Mouse (Mus musculus): ENCODE results near the gene Lce3c. TPM values are rescaled to one million over a fixed set of nuclear protein-coding genes. Genes with fewer than 3 reads are reported as not detected.
A peak's percentile ranks its signal among the peaks of the same experiment; 100 is the strongest.

Gene Lce3c
- polyA plus RNA-seq, 1 experiment from 2014 or later: not detected

GRCm38 (mm10) chr3:92966761-92967160 is 22.5 kb downstream of the Lce3c start, which contains the start of gene Lce3e:
Gene Lce3e, plus strand, starts transcription at chr3:92967061.
- 89% methylated on average over 2 of the region's 2 CpGs for WGBS

GRCm38 (mm10) chr3:92978484-92978883 is 34.2 kb downstream of the Lce3c start:
- H3K27me3 ChIP-seq (replicated peaks; ENCODE audit: control insufficient read depth, insufficient read depth, low read length): no peaks in the 10 kb centered on the region
- no peaks in the 10 kb centered on the region for H3K9me3 ChIP-seq (ENCODE audit: control insufficient read depth, low read length)
- WGBS: 62% methylated on average over 2 of the region's 2 CpGs
- no peaks in the 10 kb centered on the region for H3K36me3 ChIP-seq (ENCODE audit: control insufficient read depth, insufficient read depth, low read length)
- no peaks in the 10 kb centered on the region for H3K4me1 ChIP-seq (ENCODE audit: control insufficient read depth, insufficient read depth, low read length)
- no peak overlapping the region for H3K4me3 ChIP-seq (ENCODE audit: low read length)
- H3K9ac ChIP-seq (ENCODE audit: low read depth, low read length): no peak overlapping the region
- H3K4me2 ChIP-seq (ENCODE audit: low read depth, low read length): no peak overlapping the region
- no peak overlapping the region for H3K27ac ChIP-seq (ENCODE audit: low read length)
- ATAC-seq: peak; percentile 90

More at GRCm38 (mm10) chr3:92966761-92967160, 22.5 kb downstream of the Lce3c start, which contains the start of gene Lce3e:
- H3K4me2 ChIP-seq (ENCODE audit: low read depth, low read length): no peak within 1 kb of the TSS
- no peak within 1 kb of the TSS for H3K4me3 ChIP-seq (ENCODE audit: low read length)
- no peaks in the 10 kb centered on the region for H3K9me3 ChIP-seq (ENCODE audit: control insufficient read depth, low read length)
- no peaks in the 10 kb centered on the region for H3K27me3 ChIP-seq (replicated peaks; ENCODE audit: control insufficient read depth, insufficient read depth, low read length)
- no peaks in the 10 kb centered on the region for H3K4me1 ChIP-seq (ENCODE audit: control insufficient read depth, insufficient read depth, low read length)
- H3K9ac ChIP-seq (ENCODE audit: low read depth, low read length): no peak within 1 kb of the TSS
- no peak for ATAC-seq
- no peaks in the 10 kb centered on the region for H3K36me3 ChIP-seq (ENCODE audit: control insufficient read depth, insufficient read depth, low read length)
- no peak within 1 kb of the TSS for H3K27ac ChIP-seq (ENCODE audit: low read length)

- ATAC-seq: no peak
- Histone ChIP-seq H3K4me2 (ENCODE audit: low read depth, low read length) (no peak within 1 kb of the TSS), H3K4me1 (ENCODE audit: control insufficient read depth, insufficient read depth, low read length) (no peaks in the 10 kb centered on the region), H3K36me3 (ENCODE audit: control insufficient read depth, insufficient read depth, low read length) (no peaks in the 10 kb centered on the region), H3K27ac (ENCODE audit: low read length) (no peak within 1 kb of the TSS), H3K9ac (ENCODE audit: low read depth, low read length) (no peak within 1 kb of the TSS), H3K27me3 (replicated peaks; ENCODE audit: control insufficient read depth, insufficient read depth, low read length) (no peaks in the 10 kb centered on the region), H3K4me3 (ENCODE audit: low read length) (no peak within 1 kb of the TSS), H3K9me3 (ENCODE audit: control insufficient read depth, low read length) (no peaks in the 10 kb centered on the region)
Measured at GRCm38 (mm10) chr3:92991926-92992325, 47.6 kb downstream of the Lce3c start, which contains the start of gene Lce3f. Gene Lce3f, plus strand, starts transcription at chr3:92992226.

Other genes starting within 250 kb of the Lce3c start
- not detected in 2 replicates for gene Lce1e, start 235.4 kb upstream of the Lce3c start, polyA plus RNA-seq (2015; fragmentation: Nextera tagmentation; extraction: Ambion mirVana)
- gene Lce1f, start 224.1 kb upstream of the Lce3c start, polyA plus RNA-seq (2015; fragmentation: Nextera tagmentation; extraction: Ambion mirVana): not detected in 2 replicates
- not detected in 2 replicates for gene Gm38119, start 205.4 kb upstream of the Lce3c start, polyA plus RNA-seq (2015; fragmentation: Nextera tagmentation; extraction: Ambion mirVana)
- not detected in 2 replicates for gene Lce1g, start 192.1 kb upstream of the Lce3c start, polyA plus RNA-seq (2015; fragmentation: Nextera tagmentation; extraction: Ambion mirVana)
- not detected in 2 replicates for gene Lce1h, start 179.4 kb upstream of the Lce3c start, polyA plus RNA-seq (2015; fragmentation: Nextera tagmentation; extraction: Ambion mirVana)
- gene Lce1i, start 165.6 kb upstream of the Lce3c start, polyA plus RNA-seq (2015; fragmentation: Nextera tagmentation; extraction: Ambion mirVana): not detected in 2 replicates
- not detected in 2 replicates for gene Lce1j, start 154.0 kb upstream of the Lce3c start, polyA plus RNA-seq (2015; fragmentation: Nextera tagmentation; extraction: Ambion mirVana)
- not detected in 2 replicates for gene Lce1k, start 136.6 kb upstream of the Lce3c start, polyA plus RNA-seq (2015; fragmentation: Nextera tagmentation; extraction: Ambion mirVana)
- gene Kprp, start 117.2 kb upstream of the Lce3c start, polyA plus RNA-seq (2015; fragmentation: Nextera tagmentation; extraction: Ambion mirVana): not detected in 2 replicates
- not detected in 2 replicates for gene Lce1l, start 93.2 kb upstream of the Lce3c start, polyA plus RNA-seq (2015; fragmentation: Nextera tagmentation; extraction: Ambion mirVana)
- not detected in 2 replicates for gene 2310050C09Rik, start 74.3 kb upstream of the Lce3c start, polyA plus RNA-seq (2015; fragmentation: Nextera tagmentation; extraction: Ambion mirVana)
- not detected in 2 replicates for gene Lce3a, start 18.3 kb upstream of the Lce3c start, polyA plus RNA-seq (2015; fragmentation: Nextera tagmentation; extraction: Ambion mirVana)
- not detected in 2 replicates for gene Lce3b, start 11.5 kb upstream of the Lce3c start, polyA plus RNA-seq (2015; fragmentation: Nextera tagmentation; extraction: Ambion mirVana)
- gene Lce3d, start 12.9 kb downstream of the Lce3c start, polyA plus RNA-seq (2015; fragmentation: Nextera tagmentation; extraction: Ambion mirVana): not detected in 2 replicates
- gene Lce3e, start 22.6 kb downstream of the Lce3c start, polyA plus RNA-seq (2015; fragmentation: Nextera tagmentation; extraction: Ambion mirVana): not detected in 2 replicates
- gene Lce3f, start 47.7 kb downstream of the Lce3c start, polyA plus RNA-seq (2015; fragmentation: Nextera tagmentation; extraction: Ambion mirVana): not detected in 2 replicates
- gene Crct1, start 71.2 kb downstream of the Lce3c start, polyA plus RNA-seq (2015; fragmentation: Nextera tagmentation; extraction: Ambion mirVana): not detected in 2 replicates
- gene Lce1m, start 74.6 kb downstream of the Lce3c start, polyA plus RNA-seq (2015; fragmentation: Nextera tagmentation; extraction: Ambion mirVana): not detected in 2 replicates
- not detected in 2 replicates for gene Gm4858, start 124.3 kb downstream of the Lce3c start, polyA plus RNA-seq (2015; fragmentation: Nextera tagmentation; extraction: Ambion mirVana)
- gene Crnn, start 200.3 kb downstream of the Lce3c start, polyA plus RNA-seq (2015; fragmentation: Nextera tagmentation; extraction: Ambion mirVana): not detected in 2 replicates

Measured in intestine, embryonic 16.5 days (tissue).